Mouse (Mus musculus) cerebellum, adult 2 months (tissue): ENCODE measurements around the gene Olfr1371.

ENCODE experiments used
- CTCF ChIP-seq: fragments of 200-500 bp; IDR thresholded peaks from 2 replicates; pipeline ENCODE4 v1.5.1; 2011; ENCODE audit warnings: low read depth, mild to moderate bottlenecking, control low read depth, low read length, moderate library complexity, borderline replicate concordance; ENCODE audit not compliant: insufficient read depth
- POLR2A ChIP-seq: fragments of 200-500 bp; IDR thresholded peaks from 2 replicates; pipeline ENCODE4 v1.6.1; 2011; ENCODE audit warnings: low read length, control low read depth, borderline replicate concordance; ENCODE audit not compliant: insufficient read depth

DNA sequence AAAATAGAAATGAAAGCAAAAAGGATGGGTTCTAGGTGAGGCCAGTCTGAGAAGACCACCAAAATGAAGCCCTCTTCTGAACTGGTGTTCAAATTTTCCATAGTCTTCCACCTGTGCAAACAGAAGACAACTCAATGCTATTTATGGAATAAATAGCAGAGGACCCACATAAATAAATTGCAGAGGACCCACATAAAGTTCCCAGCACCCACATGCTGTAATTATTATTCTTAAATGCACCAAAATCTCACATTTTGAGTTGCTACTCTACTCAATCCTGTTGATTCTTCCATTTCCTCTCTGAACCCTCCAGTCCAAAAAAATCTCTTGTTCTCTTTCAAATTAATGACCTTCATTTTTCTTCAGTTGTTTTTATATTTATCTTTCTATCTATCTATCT is at the start of gene Olfr1371:
- TF ChIP-seq POLR2A: no peak
- TF ChIP-seq CTCF: no peak
